Comparison of ENCODE assay signal across 23 mouse cellular contexts in genomic region chr5:23499257-23499656, GRCm38 (mm10).
"Had no signal": no experiment of that assay in that cellular context is flagged by ENCODE, and none has a peak within 500 bp of the region (broad histone marks: within the 10 kb centered on the region; RNA-seq: fewer than 3 reads in every experiment).

No protein-coding gene starts in this region.

- H3K9me3 ChIP-seq: heart, embryonic 13.5 days; heart, embryonic 15.5 days; hindbrain, embryonic 10.5 days; hindbrain, embryonic 13.5 days; hindbrain, embryonic 15.5 days; limb, embryonic 10.5 days; limb, embryonic 12.5 days; liver, embryonic 13.5 days; liver, embryonic 15.5 days had no signal

- H3K27me3 ChIP-seq: heart, embryonic 13.5 days; heart, embryonic 15.5 days; hindbrain, embryonic 13.5 days; hindbrain, embryonic 15.5 days; limb, embryonic 12.5 days; liver, embryonic 13.5 days; liver, embryonic 15.5 days had no signal

- DNase-seq: gastrocnemius, postnatal 14 days; heart, adult 2 months; heart, postnatal 4 days; kidney, adult 18-20 months; kidney, adult 8-10 months; kidney, postnatal 10 days; kidney, postnatal 25 days; kidney, postnatal 4 days; liver; liver, embryonic 13.5 days had no signal

- H3K4me1 ChIP-seq: hindbrain, embryonic 10.5 days; hindbrain, embryonic 13.5 days; hindbrain, embryonic 15.5 days; liver, embryonic 13.5 days; liver, embryonic 15.5 days had no signal

- H3K4me2 ChIP-seq: heart, embryonic 13.5 days; heart, embryonic 15.5 days; hindbrain, embryonic 13.5 days; hindbrain, embryonic 15.5 days; limb, embryonic 12.5 days; liver, embryonic 11.5 days; liver, embryonic 13.5 days; liver, embryonic 15.5 days had no signal

- H3K9ac ChIP-seq: heart, embryonic 13.5 days; heart, embryonic 15.5 days; hindbrain, embryonic 13.5 days; hindbrain, embryonic 15.5 days; limb, embryonic 12.5 days; liver, embryonic 13.5 days; liver, embryonic 15.5 days had no signal

- ATAC-seq: forebrain, embryonic 16.5 days; inflammation-experienced regulatory T-cells, adult 6 months; intestine, embryonic 16.5 days had no signal

- H3K4me3 ChIP-seq: heart, adult 2 months; heart, embryonic 13.5 days; heart, embryonic 15.5 days; hindbrain, embryonic 10.5 days; hindbrain, embryonic 13.5 days; hindbrain, embryonic 15.5 days; left cerebral cortex, adult 2 months; limb, embryonic 10.5 days; limb, embryonic 12.5 days; liver, embryonic 13.5 days; liver, embryonic 15.5 days had no signal

- H3K27ac ChIP-seq: heart, adult 2 months; heart, embryonic 13.5 days; heart, embryonic 15.5 days; hindbrain, embryonic 10.5 days; hindbrain, embryonic 13.5 days; hindbrain, embryonic 15.5 days; left cerebral cortex, adult 2 months; limb, embryonic 10.5 days; limb, embryonic 12.5 days; liver, embryonic 13.5 days; liver, embryonic 15.5 days had no signal
